Mouse (Mus musculus) hindbrain, embryonic 14.5 days (tissue): ENCODE results near the gene Ddc. TPM values are rescaled to one million over a fixed set of nuclear protein-coding genes. Genes with fewer than 3 reads are reported as not detected.

Experiments used
- ATAC-seq: fragments of 200-750 bp; cut with Nextera tagmentation; 2 replicates; pipeline ENCODE4 v1.8.0; 2017; ENCODE audit warnings: moderate number of reproducible peaks, mild to moderate bottlenecking, moderate TSS enrichment, moderate library complexity; ENCODE audit not compliant: low FRiP score
- DNase-seq: peaks from one replicate; pipeline ENCODE4 v3.0.0-alpha.2; 2015; ENCODE audit warnings: low spot score
- H3K27ac ChIP-seq: fragments of 300-500 bp; sonication (generic); 2 replicates; pipeline ENCODE4 v1.5.1; 2014; ENCODE audit warnings: mild to moderate bottlenecking, moderate library complexity
- H3K27me3 ChIP-seq: fragments of 300-500 bp; sonication (generic); 2 replicates; pipeline ENCODE4 v1.6.1; 2014; ENCODE audit warnings: mild to moderate bottlenecking, low read length, mixed read lengths; ENCODE audit not compliant: control insufficient read depth, insufficient read depth
- H3K36me3 ChIP-seq: fragments of 300-500 bp; sonication (generic); replicated peaks from 2 replicates; pipeline ENCODE4 v1.6.1; 2014; ENCODE audit not compliant: control insufficient read depth, insufficient read depth
- H3K4me1 ChIP-seq: fragments of 300-500 bp; sonication (generic); replicated peaks from 2 replicates; pipeline ENCODE4 v1.6.1; 2014; ENCODE audit warnings: antibody characterized with exemption, low read length, mixed read lengths; ENCODE audit not compliant: control insufficient read depth, insufficient read depth
- H3K4me2 ChIP-seq: fragments of 300-500 bp; sonication (generic); replicated peaks from 2 replicates; pipeline ENCODE4 v1.6.1; 2014; ENCODE audit warnings: mild to moderate bottlenecking, moderate library complexity
- H3K4me3 ChIP-seq: fragments of 300-500 bp; sonication (generic); replicated peaks from 2 replicates; pipeline ENCODE4 v1.5.1; 2014; ENCODE audit warnings: mild to moderate bottlenecking, low read length
- H3K9ac ChIP-seq: fragments of 300-500 bp; sonication (generic); 2 replicates; pipeline ENCODE4 v1.6.1; 2014
- H3K9me3 ChIP-seq: fragments of 300-500 bp; sonication (generic); 2 replicates; pipeline ENCODE4 v1.6.1; 2016; ENCODE audit warnings: low read length; ENCODE audit not compliant: control insufficient read depth
- WGBS: fragments of 180-500 bp; shearing (Covaris S2); extraction: QIAGEN DNeasy Blood & Tissue Kit; methylation state at CpG from one replicate; pipeline ENCODE4 v1.1.7; 2014; 5-methylcytosine and 5-hydroxymethylcytosine counted together
- polyA plus RNA-seq: library from polyadenylated mRNA; unstranded; fragments of >200 nt; fragmentation: Nextera tagmentation; extraction: Ambion mirVana; gene quantifications from 2 replicates; pipeline ENCODE4 v1.2.1, GENCODE M21; 2014

Gene Ddc
- polyA plus RNA-seq, 1 experiment from 2014 or later: 7.0 TPM

DNA sequence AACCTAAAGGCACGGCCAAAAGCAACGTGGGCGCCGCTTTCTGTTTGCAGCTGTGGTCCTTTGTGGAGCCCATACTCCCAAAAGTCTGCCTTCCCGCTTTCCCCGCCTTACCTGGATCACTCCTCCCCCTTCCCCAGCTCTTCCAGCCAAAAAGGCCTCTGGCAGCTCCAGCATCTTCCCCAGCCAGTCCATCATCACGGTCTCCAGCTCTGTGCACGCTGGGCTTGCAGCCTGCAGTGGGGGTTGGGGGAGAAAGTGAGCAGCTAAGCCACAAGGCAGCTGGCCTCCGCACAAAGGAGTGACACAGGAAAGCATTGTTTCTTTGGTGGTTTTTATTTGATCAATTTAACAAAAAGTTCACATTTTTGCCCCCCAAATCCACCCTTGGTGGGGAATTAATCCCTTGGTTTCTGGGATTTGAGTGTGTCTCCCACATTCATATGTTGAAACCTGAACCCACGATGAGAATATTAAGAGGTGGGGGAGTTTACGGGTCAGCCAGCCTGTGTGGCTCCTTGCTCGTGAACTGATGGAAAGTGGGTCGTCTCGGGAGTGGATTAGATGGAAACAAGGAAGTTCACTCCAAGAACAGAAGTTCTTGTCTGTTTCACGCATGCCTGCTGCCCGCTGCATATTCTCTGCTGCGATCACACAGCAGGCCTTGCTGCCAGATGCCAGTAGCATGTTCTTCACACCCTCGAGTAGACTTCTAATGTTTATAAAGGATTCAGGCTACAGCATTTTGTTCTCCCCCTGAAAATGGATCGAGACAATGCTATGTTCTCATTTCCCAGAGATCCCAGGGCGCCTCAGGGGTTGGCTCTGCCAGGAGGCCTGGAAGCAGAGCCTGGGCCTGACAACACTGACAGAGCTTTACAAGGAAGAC lies 24.7 kb downstream of the Ddc start:
- peaks cover 14% of the 10 kb centered on the region for H3K4me1 ChIP-seq
- 52% methylated on average over 20 of the region's 20 CpGs for WGBS
- no peaks in the 10 kb centered on the region for H3K9me3 ChIP-seq
- no peaks in the 10 kb centered on the region for H3K36me3 ChIP-seq
- no peak overlapping the region for H3K4me3 ChIP-seq
- ATAC-seq (peak; percentile 52; the same call in 1 of the 2 replicates), DNase-seq (no peak)
- H3K9ac ChIP-seq: no peak overlapping the region
- 0 out of 2 replicates have a peak overlapping the region, but pooled peaks have one; percentile 1 for H3K27ac ChIP-seq
- H3K27me3 ChIP-seq: no peaks in the 10 kb centered on the region
- H3K4me2 ChIP-seq: no peak overlapping the region

DNA sequence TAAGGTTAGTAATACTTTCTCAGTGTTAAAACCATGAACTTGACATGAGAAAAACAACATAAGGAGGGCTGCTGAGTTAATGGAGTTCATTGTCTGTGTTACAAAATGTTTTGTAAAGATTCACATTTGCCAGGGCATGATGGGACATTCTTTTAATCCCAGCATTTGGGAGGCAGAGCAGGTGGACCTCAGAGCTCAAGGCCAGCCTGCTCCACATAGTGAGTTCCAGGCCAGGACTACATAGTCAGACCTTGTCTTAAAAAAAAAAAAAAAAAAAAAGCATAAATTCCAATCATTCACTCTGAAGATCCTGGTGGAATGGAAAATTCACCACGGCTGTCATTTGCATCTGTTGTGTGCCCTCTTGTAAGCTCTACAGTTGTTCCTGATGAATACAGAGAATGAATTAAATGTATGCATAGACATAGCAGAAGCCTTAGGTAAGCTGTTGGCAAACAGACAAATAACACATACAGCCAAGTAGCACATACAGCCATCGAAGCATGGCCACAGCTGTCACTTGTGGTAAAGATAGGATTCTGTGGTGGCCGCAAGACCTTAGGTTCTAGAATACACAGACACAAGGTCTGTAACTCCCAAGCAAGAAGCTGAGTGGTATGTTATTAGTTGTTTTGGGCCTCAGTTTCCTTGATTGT lies 25.7 kb downstream of the Ddc start:
- no peak overlapping the region for H3K27ac ChIP-seq
- no peak overlapping the region for H3K9ac ChIP-seq
- H3K36me3 ChIP-seq: no peaks in the 10 kb centered on the region
- WGBS: 72% methylated on average over 3 of the region's 3 CpGs
- DNase-seq (no peak), ATAC-seq (no peak)
- no peaks in the 10 kb centered on the region for H3K27me3 ChIP-seq
- H3K4me1 ChIP-seq: peaks cover 19% of the 10 kb centered on the region
- no peak overlapping the region for H3K4me3 ChIP-seq
- H3K9me3 ChIP-seq: no peaks in the 10 kb centered on the region
- H3K4me2 ChIP-seq: no peak overlapping the region

DNA sequence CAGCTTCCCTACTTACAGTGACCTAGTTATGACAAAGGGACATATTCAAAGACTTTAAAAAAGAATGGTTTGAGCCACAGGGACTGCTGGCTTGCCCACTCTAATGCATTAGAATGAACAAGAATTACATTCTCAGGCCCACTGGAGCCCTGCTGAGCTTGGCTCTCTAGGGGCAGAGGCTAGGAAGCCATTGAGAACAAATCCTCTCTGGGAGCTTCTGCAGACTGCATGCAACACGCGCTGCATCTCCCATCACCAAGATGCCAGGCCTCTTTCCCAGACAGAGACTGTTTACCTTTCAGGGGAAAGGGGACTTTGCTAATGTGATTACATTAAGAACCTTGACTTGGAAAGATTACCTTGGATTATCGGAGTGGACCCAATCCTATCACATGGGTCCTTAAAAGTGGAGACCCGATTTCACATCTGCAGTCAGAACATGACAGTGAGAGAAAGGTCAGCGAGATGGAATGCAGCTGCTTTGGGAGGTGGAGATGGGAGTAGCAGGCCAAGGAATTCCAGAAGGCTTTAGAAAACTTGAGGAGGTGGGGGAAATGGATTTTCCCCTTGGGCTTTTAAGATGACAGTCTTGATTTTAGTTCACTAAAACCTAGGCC lies 26.6 kb downstream of the Ddc start:
- no peak for ATAC-seq
- no peak for DNase-seq
- no peak overlapping the region for H3K4me2 ChIP-seq
- no peaks in the 10 kb centered on the region for H3K9me3 ChIP-seq
- no peak overlapping the region for H3K27ac ChIP-seq
- no peak overlapping the region for H3K4me3 ChIP-seq
- peaks cover 19% of the 10 kb centered on the region for H3K4me1 ChIP-seq
- H3K9ac ChIP-seq: no peak overlapping the region
- H3K36me3 ChIP-seq: no peaks in the 10 kb centered on the region
- H3K27me3 ChIP-seq: no peaks in the 10 kb centered on the region
- WGBS: 59% methylated on average over 5 of the region's 5 CpGs

DNA sequence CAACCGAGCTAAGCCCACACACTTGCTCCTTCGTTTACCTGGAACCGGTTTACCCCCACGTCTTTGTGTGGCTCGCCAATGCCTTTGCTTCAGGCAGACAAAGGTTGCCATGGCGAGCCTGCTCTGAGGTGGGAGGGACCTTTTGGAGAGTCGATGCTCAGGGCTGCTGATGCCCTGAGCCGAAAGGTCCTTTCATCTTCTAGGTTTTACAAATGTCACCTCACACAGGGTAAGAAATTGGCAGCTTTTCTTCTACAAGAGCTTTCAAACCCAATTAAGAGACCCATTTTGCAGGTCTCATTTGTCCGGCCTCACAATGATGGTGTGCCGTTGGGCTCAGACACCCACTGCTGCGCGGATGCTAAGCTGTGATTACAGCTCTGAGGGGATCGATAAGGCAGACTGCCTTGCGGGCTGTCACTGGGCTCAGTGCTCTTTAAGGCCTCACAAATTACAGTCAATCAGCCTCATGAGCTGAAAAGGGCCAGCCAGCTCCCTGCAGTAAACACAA lies 29.9 kb downstream of the Ddc start:
- no peaks in the 10 kb centered on the region for H3K36me3 ChIP-seq
- no peaks in the 10 kb centered on the region for H3K9me3 ChIP-seq
- DNase-seq (peak; percentile 69), ATAC-seq (peak; percentile 88)
- peak overlapping the region; percentile 78 for H3K27ac ChIP-seq
- H3K9ac ChIP-seq: peak overlapping the region; percentile 41
- H3K4me2 ChIP-seq: peak overlapping the region; percentile 51
- peak overlapping the region; percentile 18; the same call in 1 of the 2 replicates for H3K4me3 ChIP-seq
- no peaks in the 10 kb centered on the region for H3K27me3 ChIP-seq
- peaks cover 16% of the 10 kb centered on the region for H3K4me1 ChIP-seq
- WGBS: 2% methylated on average over 14 of the region's 14 CpGs

DNA sequence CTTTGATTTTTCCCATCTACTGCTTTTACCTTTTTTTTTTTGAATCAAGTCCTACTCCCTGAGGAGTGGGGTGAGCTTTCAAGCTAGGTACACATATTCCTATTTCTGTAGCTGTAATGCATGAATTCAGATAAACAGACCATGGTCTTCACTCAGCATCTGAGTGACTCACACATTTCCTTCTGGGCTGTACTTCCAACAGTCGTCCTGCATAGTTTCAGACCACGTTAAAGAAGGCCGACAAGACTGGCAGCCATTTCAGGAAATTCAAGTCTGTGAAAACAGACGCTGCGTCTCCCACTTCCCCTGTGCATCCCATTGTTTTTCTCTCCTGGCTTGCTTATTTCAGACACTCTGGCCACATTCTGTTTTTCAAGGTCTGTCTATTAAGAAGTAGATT lies 31.2 kb downstream of the Ddc start:
- peaks cover 12% of the 10 kb centered on the region; the same call in 1 of the 2 replicates for H3K4me1 ChIP-seq
- H3K4me2 ChIP-seq: no peak overlapping the region
- H3K27me3 ChIP-seq: no peaks in the 10 kb centered on the region
- H3K9ac ChIP-seq: no peak overlapping the region
- DNase-seq (no peak), ATAC-seq (no peak)
- H3K27ac ChIP-seq: no peak overlapping the region
- 85% methylated on average over 5 of the region's 5 CpGs for WGBS
- H3K36me3 ChIP-seq: no peaks in the 10 kb centered on the region
- H3K9me3 ChIP-seq: no peaks in the 10 kb centered on the region
- no peak overlapping the region for H3K4me3 ChIP-seq

DNA sequence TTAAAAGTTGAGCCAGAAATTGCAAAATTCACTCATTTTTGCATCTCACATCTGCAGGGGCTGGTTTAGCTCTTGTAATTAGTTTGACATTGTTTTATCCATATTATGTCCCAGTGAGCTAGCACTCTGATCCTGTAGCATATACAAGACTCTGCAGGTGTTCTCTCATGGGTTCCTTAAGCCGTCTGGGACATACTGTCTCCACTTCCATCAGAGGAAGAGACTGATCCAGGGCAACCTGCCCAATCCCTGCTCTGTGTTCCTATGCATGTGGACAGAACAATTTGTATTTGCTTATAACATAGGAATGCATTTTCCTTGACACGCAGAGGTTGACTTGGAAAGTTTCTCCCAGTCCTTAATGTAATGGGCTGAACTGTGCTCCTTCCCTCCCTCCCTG lies 32.8 kb downstream of the Ddc start:
- no peak for DNase-seq
- Histone ChIP-seq H3K4me1 (peaks cover 12% of the 10 kb centered on the region; the same call in 1 of the 2 replicates), H3K36me3 (no peaks in the 10 kb centered on the region), H3K9me3 (no peaks in the 10 kb centered on the region), H3K27ac (no peak overlapping the region), H3K9ac (no peak overlapping the region), H3K4me3 (no peak overlapping the region), H3K4me2 (no peak overlapping the region), H3K27me3 (no peaks in the 10 kb centered on the region)
- no peak for ATAC-seq
- 71% methylated on average over 2 of the region's 2 CpGs for WGBS

DNA sequence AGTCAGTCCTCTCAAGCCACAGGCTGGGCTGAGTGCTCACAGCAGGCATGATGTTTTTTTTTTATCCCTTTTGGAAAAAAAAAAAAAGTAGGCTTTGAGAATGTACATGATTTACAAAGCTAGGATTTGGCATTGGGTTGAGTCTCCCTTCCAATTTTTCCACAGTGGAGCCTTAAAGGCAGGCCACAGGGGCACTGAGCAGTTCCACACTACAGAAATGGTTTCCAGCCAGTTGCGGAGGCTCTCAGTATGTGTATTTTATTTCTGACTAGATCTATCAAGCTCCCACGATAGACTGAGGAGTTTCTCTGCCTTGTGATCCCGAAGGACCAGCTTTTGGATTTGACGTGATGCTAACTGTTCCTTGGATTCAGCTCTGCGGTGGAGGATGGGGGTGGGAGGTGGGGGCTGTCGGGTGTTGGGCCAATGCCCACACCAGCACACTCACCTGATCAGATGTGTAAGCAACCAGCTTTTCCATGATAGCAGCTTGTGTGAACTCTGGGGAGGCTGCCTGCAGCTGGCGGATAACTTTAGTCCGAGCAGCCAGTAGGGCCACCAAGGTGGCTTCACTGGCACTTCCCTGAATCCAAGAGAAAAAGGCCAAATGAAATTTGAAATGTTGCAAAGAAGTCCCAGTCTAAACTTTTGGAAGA lies 33.4 kb downstream of the Ddc start:
- Histone ChIP-seq H3K4me1 (peaks cover 12% of the 10 kb centered on the region; the same call in 1 of the 2 replicates), H3K36me3 (no peaks in the 10 kb centered on the region), H3K27ac (no peak overlapping the region), H3K4me2 (no peak overlapping the region), H3K9me3 (no peaks in the 10 kb centered on the region), H3K4me3 (no peak overlapping the region), H3K9ac (no peak overlapping the region), H3K27me3 (no peaks in the 10 kb centered on the region)
- DNase-seq (no peak), ATAC-seq (no peak)
- WGBS: 78% methylated on average over 8 of the region's 8 CpGs

DNA sequence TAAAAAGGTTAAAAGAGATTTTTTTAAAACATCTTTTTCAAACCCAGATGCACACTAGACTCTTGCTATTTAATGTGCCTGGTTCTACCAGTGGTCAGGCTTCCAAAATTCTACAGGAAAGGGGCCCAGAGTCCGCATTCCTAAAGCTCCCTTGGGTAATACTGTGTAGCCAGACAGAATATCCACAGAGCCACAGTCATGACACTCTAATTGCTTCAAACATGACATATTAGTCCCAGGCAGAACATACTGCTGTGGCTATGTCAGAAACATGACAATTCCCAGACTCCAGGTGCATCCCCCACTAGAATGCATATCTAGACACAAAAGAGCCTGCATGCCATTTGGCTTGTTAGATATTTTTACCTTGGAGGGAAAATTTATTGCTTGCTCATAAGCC lies 35.4 kb downstream of the Ddc start:
- no peak for ATAC-seq
- Histone ChIP-seq H3K4me2 (no peak overlapping the region), H3K36me3 (no peaks in the 10 kb centered on the region), H3K9ac (no peak overlapping the region), H3K4me3 (no peak overlapping the region), H3K4me1 (no peaks in the 10 kb centered on the region), H3K9me3 (no peaks in the 10 kb centered on the region), H3K27ac (no peak overlapping the region), H3K27me3 (no peaks in the 10 kb centered on the region)
- no peak for DNase-seq
- WGBS: 75% methylated on average over 1 of the region's 1 CpGs

DNA sequence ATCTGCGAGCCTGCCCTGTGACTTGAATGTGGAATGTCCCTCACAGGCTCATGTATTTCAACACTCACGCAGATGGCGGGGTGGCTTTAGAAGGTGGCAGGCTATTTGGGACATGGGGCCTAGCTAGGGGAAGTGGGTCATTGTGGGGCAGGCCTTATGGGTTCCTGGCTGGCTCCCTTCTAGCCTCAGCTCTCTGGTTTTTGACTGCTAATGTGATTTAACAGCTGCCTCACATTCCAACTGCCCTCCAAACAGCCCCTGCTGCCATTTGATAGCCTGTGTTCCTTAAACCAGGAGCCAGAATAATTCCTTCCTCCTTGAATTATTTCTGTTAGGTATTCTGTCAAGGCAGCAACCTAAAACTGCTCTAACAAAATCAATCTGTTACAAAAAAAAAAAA lies 41.0 kb downstream of the Ddc start:
- 100% methylated on average over 3 of the region's 3 CpGs for WGBS
- Histone ChIP-seq H3K36me3 (no peaks in the 10 kb centered on the region), H3K9ac (no peak overlapping the region), H3K9me3 (no peaks in the 10 kb centered on the region), H3K4me2 (no peak overlapping the region), H3K27me3 (no peaks in the 10 kb centered on the region), H3K27ac (no peak overlapping the region), H3K4me1 (peaks cover 14% of the 10 kb centered on the region), H3K4me3 (no peak overlapping the region)
- DNase-seq: no peak
- ATAC-seq: no peak
